Mouse (Mus musculus) ES-E14 (cell line): ENCODE data around the gene Adam8. TPM values are rescaled to one million over a fixed set of nuclear protein-coding genes. Genes with fewer than 3 reads are reported as not detected.

Experiments used
- DNase-seq: peaks from one replicate; pipeline ENCODE4 v3.0.0-alpha.2; 2013; ENCODE audit warnings: low read depth, low spot score
- H3K27ac ChIP-seq: 2 replicates; pipeline ENCODE4 v1.5.1; 2012; ENCODE audit warnings: low read depth, mild to moderate bottlenecking, low read length, moderate library complexity, mixed read lengths; ENCODE audit not compliant: poor library complexity, insufficient read depth, severe bottlenecking
- H3K36me3 ChIP-seq: 2 replicates; pipeline ENCODE4 v1.6.1; 2012; ENCODE audit warnings: mild to moderate bottlenecking, low read length, moderate library complexity, mixed read lengths; ENCODE audit not compliant: control insufficient read depth, poor library complexity, insufficient read depth, severe bottlenecking
- H3K4me1 ChIP-seq, 2 experiments: fragments of 150-350 bp in 1 of 2; sonication (generic) in 1 of 2; 2 replicates each; pipeline ENCODE4 v1.6.1; 2012; ENCODE audit warnings: low read length in 2 of 2, mild to moderate bottlenecking in 1 of 2, mixed read lengths in 1 of 2; ENCODE audit not compliant: control insufficient read depth in 2 of 2, insufficient read depth in 2 of 2, poor library complexity in 1 of 2
- H3K4me3 ChIP-seq, 2 experiments: fragments of 150-350 bp in 1 of 2; sonication (generic) in 1 of 2; 2 replicates each; pipeline ENCODE4 v1.5.1; 2012; ENCODE audit warnings: low read length in 2 of 2, low read depth in 1 of 2, mild to moderate bottlenecking in 1 of 2, mixed read lengths in 1 of 2; ENCODE audit not compliant: insufficient read depth in 1 of 2, poor library complexity in 1 of 2, severe bottlenecking in 1 of 2
- H3K9ac ChIP-seq: 2 replicates; pipeline ENCODE4 v1.6.1; 2012; ENCODE audit warnings: low read depth, mild to moderate bottlenecking, low read length, mixed read lengths; ENCODE audit not compliant: poor library complexity, insufficient read depth, severe bottlenecking
- H3K9me3 ChIP-seq: fragments of 150-350 bp; sonication (generic); 2 replicates; pipeline ENCODE4 v1.6.1; 2012; ENCODE audit warnings: low read depth, mild to moderate bottlenecking, low read length; ENCODE audit not compliant: control insufficient read depth, insufficient read depth
- CHD2 ChIP-seq: IDR thresholded peaks from 2 replicates; pipeline ENCODE4 v1.6.1; 2014; ENCODE audit warnings: mild to moderate bottlenecking, low read depth, low read length, inconsistent platforms
- HCFC1 ChIP-seq: IDR thresholded peaks from 2 replicates; pipeline ENCODE4 v1.6.1; 2012; ENCODE audit warnings: low read length, inconsistent platforms, borderline replicate concordance; ENCODE audit not compliant: insufficient read depth
- MAFK ChIP-seq: IDR thresholded peaks from 2 replicates; pipeline ENCODE4 v1.6.1; 2014; ENCODE audit warnings: mild to moderate bottlenecking, low read depth, low read length, inconsistent platforms; ENCODE audit not compliant: insufficient read depth
- ZC3H11A ChIP-seq: IDR thresholded peaks from 2 replicates; pipeline ENCODE4 v1.6.1; 2012; ENCODE audit warnings: low read depth, mild to moderate bottlenecking, inconsistent platforms, low read length, borderline replicate concordance
- ZNF384 ChIP-seq: IDR thresholded peaks from 2 replicates; pipeline ENCODE4 v1.6.1; 2012; ENCODE audit warnings: low read depth, low read length, inconsistent platforms
- in situ Hi-C, 2 experiments: fragments of 600-800 bp; cut with MboI; formaldehyde crosslinking; loops; one replicate each; pipeline ENCODE4 v1.15.1; 2025; ENCODE audit warnings: low sequenced_read_pairs in 2 of 2, inconsistent platforms in 1 of 2; ENCODE audit not compliant: unreplicated experiment in 2 of 2
- total RNA-seq: library from RNA; depleted of rRNA; stranded (reverse); fragments of 300-350 nt; gene quantifications from 2 replicates; pipeline ENCODE4 v1.2.3, GENCODE M21; 2012

Gene Adam8
- total RNA-seq, 1 experiment = 8.3 TPM

DNA sequence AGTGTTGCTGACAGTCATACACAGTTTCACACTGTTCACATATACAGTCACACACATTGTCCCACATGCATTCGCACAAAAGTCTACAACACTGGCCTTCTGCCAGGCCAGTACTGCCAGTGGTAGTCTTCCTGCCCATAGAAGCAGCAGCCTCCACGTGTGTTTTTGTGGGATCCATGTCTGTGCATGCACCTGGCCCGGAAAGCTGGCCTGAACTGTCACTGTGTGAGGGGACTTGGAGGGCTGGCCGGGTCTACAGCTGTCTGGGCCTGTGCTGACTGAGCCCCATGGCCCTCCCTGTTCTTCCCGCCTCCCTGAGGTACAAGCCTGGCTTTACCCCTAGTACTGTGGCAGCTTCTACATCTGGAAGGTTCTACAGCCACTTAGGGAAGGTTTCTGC, 21.4 kb downstream of the Adam8 start:
- in situ Hi-C loops = no loop called here
- peaks cover 3 to 47% of the 10 kb centered on the region in 2 experiments; a peak in 3 of 4 replicates for H3K4me1 ChIP-seq
- DNase-seq = no peak

GRCm38 (mm10) chr7:139970216-139970919, 22.0 kb downstream of the Adam8 start:
- Histone ChIP-seq H3K27ac (no peak overlapping the region), H3K9me3 (no peaks in the 10 kb centered on the region)
- no peak for DNase-seq

More for the DNA sequence above, 21.4 kb downstream of the Adam8 start:
- Histone ChIP-seq H3K9ac (no peak overlapping the region), H3K9me3 (no peaks in the 10 kb centered on the region), H3K27ac (no peak overlapping the region), H3K36me3 (no peaks in the 10 kb centered on the region), H3K4me3 (no peak overlapping the region)
- TF ChIP-seq MAFK (no peak), HCFC1 (no peak), ZNF384 (no peak), ZC3H11A (no peak), CHD2 (no peak)

GRCm38 (mm10) chr7:139969348-139970130, 22.8 kb downstream of the Adam8 start:
- Histone ChIP-seq H3K9ac (no peak overlapping the region), H3K27ac (no peak overlapping the region), H3K4me1 (peaks cover under 1 to 36% of the 10 kb centered on the region in 2 experiments; a peak in 2 of 4 replicates), H3K4me3 (no peak overlapping the region), H3K9me3 (no peaks in the 10 kb centered on the region), H3K36me3 (no peaks in the 10 kb centered on the region)
- peak; percentile 10; the same call in 1 of the 2 replicates for TF ChIP-seq ZC3H11A
- TF ChIP-seq CHD2 = no peak
- peak; percentile 75 for DNase-seq
- in situ Hi-C loops = no loop called here

More at GRCm38 (mm10) chr7:139970216-139970919, 22.0 kb downstream of the Adam8 start:
- H3K36me3 ChIP-seq = no peaks in the 10 kb centered on the region
- TF ChIP-seq CHD2 = no peak
- no peak for TF ChIP-seq HCFC1
- TF ChIP-seq MAFK = no peak
- no peak for TF ChIP-seq ZC3H11A
- no peak for TF ChIP-seq ZNF384
- peaks cover 3 to 43% of the 10 kb centered on the region in 2 experiments; a peak in 3 of 4 replicates for H3K4me1 ChIP-seq
- H3K4me3 ChIP-seq = no peak overlapping the region
- H3K9ac ChIP-seq = no peak overlapping the region
- in situ Hi-C loops = no loop called here

DNA sequence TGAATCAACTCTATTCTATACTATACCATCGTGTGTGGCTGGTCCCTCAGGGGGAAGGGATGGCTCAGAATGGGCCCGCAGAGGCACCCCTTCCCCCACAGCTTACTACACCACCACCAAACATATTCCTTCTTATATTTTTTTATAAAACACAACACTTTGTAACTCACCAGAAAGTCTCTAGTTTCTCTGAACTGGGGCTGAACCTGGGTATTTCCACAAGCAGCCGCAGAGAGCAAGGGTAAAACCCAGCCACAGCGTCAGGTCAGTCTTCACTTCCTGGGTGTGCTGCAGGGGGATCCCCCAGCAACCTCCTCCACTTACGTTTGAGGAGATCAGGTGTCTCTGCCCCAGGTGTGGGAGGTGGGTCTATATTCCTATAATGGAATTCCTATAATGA, 23.9 kb downstream of the Adam8 start:
- peaks cover 0 to 30% of the 10 kb centered on the region in 2 experiments; a peak in 2 of 4 replicates for H3K4me1 ChIP-seq
- no peaks in the 10 kb centered on the region for H3K36me3 ChIP-seq
- no peak overlapping the region for H3K9ac ChIP-seq
- no peak overlapping the region for H3K27ac ChIP-seq
- TF ChIP-seq ZNF384 (no peak), ZC3H11A (no peak), CHD2 (no peak)
- no peaks in the 10 kb centered on the region for H3K9me3 ChIP-seq
- no peak overlapping the region for H3K4me3 ChIP-seq
- in situ Hi-C loops = no loop called here
- DNase-seq = no peak
